Mouse (Mus musculus) spleen, postnatal 10 days (tissue): Measurements from ENCODE around the gene Cdk17.

Experiments used
- DNase-seq, 2 experiments: peaks; one replicate each; pipeline ENCODE4 v3.0.0; 2021 to 2022; ENCODE audit warnings: low spot score in 2 of 2

Gene Cdk17

DNA sequence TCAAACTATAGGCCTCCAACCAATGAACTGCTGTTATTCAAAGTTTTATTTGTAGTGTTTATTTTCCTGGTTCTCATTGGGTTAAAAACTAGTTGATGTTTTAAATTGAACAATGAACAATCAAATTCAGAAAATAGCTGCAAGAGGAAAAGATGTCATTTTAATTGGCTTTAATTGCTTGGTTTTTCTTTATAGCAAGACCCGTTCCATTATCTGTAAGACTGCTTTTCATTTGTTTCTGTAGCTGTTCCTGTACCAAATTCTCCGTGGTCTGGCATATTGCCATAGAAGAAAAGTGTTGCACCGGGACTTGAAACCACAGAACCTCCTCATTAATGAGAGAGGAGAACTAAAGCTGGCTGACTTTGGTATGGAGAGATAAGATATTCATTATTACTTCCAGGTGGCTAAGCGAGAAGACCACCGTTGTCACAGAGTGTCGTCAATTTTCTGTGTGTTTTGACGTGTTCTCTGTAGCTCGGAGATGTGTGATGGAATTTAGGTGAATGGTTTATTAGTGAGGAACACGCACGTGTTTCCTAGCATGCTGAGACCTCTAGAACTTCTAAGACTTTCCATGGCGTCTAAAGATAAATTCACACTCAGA lies 67.8 kb downstream of the Cdk17 start:
- no peak for DNase-seq

DNA sequence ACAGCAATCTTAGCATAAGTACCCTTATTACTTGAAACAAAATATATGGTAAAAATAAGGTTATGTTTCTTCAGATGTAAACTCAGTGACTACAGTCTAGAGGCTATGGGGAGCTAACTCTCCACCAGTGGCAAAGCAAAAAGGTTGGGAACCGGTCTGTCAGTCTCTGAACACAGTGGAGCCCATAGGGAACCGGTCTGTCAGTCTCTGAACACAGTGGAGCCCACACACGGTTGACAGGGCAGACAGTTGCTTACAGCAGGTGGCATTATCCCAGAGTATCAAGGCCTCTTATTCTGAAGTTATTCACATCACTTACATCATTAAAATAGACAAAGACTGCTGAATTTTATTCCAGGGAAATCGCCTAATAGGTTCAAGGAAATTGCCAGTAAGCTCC lies 70.8 kb downstream of the Cdk17 start:
- DNase-seq = no peak

DNA sequence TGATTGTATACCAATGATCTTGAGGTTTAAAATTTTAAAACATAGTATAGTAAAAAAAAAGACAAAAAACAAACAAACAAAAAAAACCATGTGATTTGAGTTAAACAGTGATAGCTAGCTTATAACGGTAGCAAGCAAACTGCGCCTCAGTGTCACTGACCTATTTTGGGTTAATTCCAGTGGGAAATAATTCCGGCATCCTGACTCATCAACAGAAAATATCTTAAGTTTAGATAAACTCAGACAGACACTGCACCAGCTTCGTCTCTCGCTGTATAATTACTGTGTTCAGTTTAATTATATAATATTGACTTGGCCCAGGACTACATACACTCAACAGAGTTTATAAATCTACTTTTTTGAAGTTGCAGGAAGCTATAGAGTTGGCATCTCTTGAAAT lies 71.2 kb downstream of the Cdk17 start:
- DNase-seq = no peak

DNA sequence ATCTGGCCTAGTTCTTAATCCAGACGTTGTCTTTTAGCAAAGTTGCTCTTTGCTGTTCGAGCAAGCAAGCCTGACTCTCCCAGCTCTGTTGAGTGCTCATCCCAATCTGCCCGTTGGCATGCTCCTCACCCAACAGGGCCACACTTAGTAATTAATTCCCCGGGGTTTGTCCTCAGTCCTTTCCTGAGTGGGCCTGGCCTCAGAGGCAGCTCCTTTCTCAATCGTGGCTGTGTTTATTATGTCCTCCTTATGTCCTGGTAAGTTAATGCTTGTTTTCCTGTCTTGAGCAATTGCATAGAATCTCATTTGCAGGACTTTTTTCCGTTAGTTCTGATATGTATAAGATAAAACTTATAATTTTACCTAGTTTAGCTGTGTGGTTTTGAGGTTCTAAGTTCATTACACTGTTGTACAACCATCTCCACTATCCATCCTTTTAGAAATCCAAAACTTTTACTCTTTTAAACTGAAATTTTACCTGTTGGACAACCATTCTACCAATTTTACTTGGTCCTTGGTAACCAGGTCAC lies 73.1 kb downstream of the Cdk17 start:
- no peak for DNase-seq

DNA sequence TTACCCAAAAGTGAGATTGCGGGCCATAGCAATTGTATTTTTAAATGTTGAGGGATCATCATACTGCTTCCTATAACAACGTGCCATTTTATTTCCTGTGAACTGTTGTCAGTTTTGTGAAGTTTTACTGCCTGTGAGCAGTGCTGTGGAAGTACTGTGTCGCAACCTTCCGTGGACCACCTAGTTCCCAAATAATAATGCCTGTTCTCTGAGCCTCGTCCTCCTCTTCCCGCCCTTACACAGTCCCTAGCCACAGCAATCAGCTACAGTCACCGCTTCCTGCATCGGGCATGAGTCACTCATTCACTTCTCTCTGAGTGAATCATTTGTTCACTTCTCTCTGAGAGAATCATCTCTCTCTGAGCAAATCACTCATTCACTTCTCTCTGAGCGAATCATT lies 74.0 kb downstream of the Cdk17 start:
- no peak for DNase-seq

DNA sequence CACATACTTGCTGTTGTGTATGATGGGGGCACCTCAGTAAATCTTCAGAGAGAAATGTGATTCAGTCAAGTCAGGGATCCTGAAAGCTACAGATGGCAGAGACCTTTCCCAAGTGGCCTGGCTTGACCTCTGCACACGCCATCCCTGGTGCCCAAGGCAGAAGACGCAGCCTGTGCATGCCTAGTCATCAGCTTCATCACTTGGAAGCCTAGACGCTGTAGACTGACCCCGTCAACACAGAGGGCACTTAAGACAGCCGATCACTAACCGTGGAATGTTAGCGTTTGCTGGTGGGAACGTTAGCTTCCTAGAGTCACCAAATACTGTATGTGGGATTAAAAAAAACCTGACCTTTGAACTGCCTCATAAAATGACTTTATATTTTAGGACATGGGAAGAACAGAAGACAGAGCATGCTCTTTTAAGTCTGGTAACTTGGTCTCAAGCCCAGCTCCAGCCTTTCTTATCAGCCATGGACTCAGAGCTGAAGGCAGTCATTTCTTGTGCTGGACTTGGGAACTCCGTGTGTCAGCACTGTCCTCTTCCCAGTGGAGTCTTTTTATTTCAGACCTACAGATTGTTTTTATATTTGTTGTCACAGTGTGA lies 78.6 kb downstream of the Cdk17 start:
- no peak for DNase-seq

DNA sequence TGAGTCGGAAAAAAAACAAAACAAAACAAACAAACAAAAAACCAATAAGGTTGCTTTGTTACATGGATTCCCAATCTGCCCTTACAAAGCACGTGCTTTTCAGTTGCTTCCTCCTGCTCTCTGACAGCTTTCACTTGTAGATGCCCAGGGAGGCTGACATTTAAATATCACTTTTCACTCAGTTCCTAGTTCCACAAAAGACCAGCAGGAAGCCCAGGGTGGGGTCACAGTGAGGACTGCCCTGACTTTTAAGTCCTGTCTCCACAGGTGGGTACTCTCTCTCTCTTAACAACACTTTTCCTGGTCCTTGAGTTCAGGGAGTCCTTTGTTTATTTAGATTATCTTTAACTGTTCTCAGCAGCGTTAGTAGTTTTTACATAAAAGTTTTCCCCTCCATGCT lies 81.5 kb downstream of the Cdk17 start:
- DNase-seq = no peak

DNA sequence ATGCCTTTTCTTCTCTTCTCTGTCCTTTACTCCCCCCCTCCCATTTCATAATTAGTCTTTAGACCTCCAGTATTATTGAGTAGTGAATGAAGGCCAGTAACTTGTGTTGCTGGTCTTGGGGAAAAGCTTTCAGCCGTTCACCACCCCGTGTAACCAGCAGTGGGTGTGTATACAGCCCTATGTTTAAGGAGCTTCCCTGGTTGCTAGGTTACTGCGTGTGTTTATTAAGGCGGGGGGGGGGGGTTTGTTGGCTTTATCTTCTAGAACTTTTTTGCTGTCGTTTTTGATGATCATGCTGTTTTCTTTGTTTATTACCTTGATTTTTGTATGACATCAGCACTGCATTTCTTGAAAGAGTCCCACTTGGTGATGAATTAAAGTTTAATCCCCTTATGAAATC lies 82.2 kb downstream of the Cdk17 start:
- DNase-seq = no peak

DNA sequence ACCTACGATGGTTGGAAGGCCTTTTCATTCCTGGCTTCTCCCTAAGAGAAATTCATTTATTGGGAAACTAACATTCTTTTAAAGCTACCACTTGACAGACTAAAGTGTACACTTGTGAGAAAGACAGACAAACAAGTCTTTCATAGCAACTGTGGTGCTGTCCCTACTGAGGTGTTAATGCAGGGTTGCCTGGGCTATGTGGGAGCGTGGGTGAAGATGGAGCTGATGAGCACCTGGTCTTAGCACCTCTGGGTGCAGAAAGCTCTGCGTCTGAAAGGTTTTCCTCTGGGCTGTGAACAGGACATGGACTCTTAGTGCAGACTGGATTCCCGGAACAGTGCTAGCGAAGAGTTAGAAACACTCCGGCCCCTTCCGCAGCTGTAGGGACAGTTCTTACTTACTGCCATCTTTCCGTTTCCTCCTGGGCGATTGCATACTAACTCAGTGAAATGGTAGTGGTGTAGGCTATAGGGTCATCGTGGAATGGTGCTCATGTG lies 83.6 kb downstream of the Cdk17 start:
- peak in 1 of 2 experiments; percentile 3 for DNase-seq

DNA sequence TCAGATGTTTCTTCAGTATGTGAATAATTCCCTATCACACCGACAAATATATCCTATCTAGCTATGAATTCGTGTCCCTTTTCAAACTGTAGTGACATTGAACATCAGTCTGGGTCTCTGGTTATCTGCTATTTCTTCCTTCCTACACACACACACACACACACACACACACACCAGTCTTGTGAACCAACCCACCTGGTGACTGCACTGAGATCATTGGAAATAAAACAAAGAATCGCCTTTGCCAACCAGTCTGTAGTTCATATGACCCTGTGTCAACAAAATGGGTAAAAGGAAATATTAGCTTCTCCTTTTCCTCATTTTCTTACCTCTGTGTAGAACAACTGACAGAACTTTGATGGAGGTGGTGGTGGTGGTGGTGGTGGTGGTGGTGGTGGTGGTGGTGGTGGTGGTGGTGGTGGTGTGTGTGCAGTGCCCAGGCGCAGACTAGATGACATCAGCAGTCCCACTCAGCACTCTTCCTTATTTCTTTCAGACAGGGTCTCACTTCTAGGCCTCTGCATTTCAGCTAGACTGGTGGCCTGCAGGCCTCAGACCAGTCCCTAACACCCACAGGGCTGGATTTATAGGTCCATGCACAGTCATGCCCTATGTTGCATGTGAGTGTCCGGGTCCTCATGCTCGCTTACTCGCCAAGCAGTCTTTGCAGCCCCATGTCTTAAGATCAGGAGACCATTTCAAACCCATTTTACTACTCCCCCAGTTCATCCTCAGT lies 85.7 kb downstream of the Cdk17 start:
- DNase-seq = no peak

DNA sequence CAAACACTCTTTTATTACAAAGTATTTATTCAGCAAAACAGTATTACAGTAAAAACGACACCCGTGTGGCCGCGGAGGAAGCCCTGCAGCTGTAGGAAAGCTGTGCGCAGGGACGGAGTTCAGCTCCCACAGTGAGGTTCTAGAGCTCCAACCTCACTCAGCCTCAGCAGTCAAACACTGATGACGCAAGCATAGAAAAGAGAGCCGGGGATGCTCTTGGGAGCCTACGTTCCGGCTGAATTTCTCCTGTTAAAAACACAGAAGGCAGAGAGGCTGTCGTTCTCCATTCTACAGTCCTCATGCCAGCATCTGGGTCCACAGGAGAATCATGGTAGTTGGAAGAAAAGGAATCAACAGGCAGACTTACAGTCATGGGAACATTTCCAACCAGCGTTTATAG lies 86.7 kb downstream of the Cdk17 start:
- no peak for DNase-seq

DNA sequence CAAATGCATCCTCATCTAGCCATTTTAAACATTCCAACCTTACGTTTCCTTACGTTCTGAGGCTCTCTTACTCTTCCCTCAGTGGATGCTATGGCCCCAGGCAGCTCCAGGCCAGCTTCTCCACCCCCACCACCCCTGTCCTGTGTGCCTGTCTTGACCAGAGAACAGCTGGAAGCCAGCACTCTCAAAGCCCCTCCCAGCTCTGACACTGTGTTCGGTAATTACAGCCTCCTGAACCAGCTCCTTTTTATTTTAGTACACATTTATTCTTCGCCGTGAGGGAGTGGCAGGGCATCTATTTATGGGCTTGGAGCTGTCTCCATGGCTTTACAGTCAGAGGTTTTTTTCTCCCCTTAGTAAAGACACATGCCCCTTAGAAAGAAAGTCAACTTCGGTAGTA lies 87.2 kb downstream of the Cdk17 start:
- no peak for DNase-seq

DNA sequence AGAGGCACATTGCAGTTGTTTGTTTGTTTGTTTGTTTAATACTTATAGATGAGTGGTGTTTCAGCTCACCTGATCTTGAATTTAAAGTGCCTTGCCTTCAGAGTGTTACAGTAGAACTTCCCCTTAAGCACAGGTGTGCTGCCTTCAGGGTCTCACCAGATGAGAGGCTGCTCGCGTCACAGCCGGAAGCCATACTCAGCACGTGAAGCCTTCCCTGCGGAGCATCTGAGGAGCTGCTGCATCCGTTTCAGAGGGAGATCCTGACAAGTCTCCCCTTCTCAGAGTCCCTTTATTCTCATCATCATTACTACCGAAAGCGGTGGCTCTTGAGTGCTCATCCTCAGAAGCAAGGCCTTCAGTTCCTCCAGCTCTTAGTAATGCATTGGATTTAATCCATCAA lies 87.7 kb downstream of the Cdk17 start:
- DNase-seq = no peak

DNA sequence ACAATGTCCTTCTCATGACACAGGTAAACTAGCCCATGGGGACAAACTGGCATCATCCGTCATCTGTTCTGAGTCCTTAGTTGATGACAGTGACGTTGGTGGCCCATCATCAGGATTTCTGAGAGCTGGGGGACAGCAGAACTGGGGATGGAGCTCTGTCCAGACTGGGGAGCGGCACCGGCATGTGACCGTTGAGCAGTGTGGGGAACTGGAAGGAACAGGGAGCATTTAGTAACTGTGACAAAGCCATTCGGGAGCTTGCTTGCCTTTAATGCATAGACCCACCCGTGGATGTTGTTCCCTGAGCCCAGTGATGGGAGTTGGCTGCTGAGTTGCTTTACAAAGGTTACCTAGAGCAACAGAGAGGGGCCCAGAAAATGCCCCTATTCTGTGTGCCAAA lies 89.2 kb downstream of the Cdk17 start:
- no peak for DNase-seq

DNA sequence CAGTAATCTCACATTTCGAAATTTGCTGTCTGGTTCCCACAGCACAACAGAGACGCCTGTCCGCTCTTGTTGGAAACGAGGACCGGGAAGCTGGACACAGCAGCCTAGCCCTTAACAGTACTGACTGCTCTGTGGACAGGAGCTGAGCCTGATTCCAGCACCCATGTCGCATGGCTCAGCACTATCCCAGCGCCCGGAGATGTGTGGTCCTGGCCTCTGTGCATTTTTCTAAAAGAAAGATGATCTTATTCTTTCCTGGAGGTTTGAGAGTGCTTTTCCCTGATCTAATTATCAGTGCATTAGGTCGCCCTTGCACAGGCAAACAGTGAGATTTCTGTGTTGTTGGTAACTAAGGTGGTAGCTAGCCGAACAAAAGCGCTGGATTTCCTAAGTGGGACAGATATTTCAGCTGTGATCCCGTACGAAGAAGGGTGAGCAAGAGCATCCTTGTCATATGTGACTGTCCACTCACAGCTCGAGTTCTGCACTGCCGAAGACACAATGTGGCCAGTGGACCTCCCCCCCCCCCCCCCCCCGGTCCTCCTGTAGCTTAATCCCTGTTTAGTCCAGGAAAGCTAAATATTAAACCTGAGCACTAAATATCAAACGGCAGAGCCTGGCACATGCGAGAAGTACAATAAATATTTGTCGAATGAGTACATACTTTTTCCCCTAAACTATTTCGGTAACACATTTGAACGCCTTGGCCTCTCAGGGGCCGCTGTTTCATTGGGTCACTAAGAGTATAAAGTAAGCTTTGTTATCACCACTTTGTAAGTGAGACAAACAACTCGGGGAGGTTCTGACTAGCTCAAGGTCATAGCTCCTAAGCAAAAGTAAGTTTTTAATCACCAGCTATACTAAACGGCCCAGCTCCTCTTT lies 90.0 kb downstream of the Cdk17 start:
- no peak for DNase-seq

DNA sequence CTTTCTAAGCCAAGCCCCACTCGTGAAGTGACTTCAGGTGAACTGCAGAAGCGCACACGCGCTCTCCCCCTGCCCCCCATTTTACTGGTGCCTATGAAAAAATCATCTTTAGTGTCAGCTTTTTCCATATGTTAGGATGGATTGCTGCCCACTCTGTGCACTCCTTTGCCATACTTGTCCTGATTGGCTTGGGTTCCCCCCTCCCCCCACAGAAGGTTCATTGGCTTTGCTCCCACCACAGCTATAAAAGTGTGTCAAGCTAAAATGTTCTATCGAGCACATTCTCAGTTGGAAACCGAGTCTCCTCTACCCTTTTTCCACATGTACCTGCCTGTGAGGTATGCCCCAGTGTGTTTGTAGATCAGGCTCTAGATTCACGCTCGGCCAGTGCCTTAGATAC lies 90.8 kb downstream of the Cdk17 start:
- DNase-seq = no peak

DNA sequence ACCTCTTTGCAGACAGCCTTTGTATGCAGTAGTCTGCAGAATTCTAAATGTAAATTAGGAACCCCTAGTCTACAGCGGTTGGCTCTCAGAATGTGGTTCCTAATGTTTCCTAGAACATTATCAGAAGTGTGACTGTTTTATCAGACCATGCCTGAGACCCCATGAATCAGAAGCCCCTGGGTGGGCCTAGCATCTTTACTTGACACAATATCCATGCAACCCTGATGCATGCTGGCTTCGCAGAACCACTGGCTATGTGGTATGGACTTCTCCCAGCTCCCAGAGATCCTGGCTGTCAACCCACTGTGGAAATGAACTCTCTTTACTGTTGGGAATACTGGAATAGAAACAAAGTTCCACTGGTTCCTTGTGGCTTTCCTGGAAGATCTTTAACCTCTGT lies 92.0 kb downstream of the Cdk17 start:
- DNase-seq = no peak

DNA sequence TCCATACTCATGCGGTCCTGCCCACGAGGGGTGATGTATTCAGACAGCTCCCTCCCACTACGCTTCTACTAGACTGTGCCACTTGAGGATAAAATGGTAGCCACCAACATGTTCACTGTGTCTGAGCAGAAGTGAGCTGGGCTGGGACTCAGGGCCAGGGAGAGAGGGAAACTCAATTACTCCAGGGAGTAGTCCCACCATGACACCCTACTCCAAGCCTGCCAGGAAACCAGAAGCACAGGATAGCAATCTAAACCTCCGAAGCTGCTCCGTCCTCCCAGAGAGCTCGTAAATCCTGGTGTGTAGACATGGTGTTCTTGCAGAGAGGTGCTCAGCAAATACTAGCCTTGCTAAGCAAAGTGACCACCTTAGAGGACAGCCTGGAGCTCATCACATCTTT lies 92.5 kb downstream of the Cdk17 start:
- no peak for DNase-seq

DNA sequence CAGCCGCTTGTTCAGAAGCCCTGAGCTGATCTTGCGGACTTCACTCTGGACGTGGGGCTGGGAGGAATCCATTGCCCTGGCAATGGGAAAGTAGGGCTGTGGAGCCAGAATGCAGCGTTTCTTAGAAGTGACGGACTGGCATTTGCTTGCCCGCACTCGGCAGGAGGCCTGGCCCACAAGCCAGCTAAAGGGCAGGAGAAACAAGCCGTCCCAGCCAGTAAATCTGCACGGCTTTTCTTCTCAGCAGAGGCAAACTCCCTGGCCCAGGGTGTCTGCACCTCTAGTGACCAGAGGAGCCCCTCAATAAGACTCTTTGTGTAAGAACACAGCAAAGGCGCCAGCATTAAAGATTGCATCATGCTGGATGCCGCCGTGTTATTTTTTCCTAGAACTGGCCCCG lies 94.6 kb downstream of the Cdk17 start:
- no peak for DNase-seq

DNA sequence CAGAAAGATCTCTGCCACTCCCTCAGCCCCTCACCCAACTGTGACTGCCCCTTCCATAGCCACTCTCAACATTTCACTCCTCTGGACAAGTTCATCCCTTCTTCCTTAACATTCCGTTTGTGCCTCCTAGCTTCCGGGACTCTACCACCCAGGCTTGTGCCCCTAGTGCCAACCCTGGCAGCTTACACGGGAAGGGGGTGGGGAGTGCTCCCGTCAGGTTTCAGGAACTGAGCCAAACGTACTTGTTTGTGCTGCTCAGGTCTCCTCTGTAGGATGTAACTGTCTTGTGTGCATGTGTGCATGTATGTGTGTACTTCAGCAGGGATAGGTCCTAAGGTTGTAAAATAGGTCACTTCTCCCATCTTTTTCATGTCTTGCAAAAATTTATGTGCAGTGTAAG lies 99.2 kb downstream of the Cdk17 start:
- no peak for DNase-seq

DNA sequence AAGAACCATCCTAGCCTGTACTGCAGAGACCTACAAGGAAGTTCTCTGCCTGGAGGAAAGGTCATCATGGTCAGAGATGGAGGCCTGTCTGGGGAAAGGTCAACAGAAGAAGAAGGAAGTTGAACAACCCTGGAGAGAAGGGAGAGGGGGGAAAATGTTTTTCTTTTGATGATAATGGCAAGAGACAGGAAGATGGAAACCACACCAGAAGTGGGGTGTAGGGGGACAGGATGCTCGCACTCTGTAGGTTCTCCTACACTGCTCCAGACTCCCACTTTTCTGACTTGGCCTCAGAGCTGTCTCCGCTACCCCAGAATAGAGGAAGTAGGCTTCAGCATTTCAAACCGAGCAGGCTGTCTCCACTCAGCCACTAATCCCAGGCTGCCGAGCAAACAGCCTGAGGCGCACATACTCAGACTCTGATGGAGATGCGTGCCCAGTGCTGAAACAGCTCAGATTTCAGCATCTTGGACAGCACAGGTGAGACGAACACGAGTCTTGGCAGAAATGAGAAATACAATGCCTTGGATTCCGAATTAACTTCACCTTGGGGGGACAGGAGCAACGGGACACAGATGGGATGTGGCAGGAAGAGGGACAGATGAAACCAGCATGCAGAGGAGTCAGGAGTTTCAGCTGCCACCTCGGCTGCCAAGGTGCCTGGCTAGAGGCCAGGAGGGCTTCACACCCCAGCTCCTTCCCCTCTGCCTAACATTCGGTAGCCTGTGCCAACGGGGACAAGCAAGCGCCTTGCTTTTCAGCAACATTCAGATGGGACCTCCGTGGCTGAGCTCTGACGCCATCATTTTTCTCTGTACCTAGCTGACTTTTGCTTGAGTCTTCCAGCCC lies 100.7 kb downstream of the Cdk17 start:
- no peak for DNase-seq
